In genomic region chr15:8485261-8485660, GRCm38 (mm10) we compare ENCODE assay signal across 30 mouse cellular contexts. TPM values are rescaled to one million over a fixed set of nuclear protein-coding genes. Genes with fewer than 3 reads are reported as not detected.
A peak's percentile ranks its signal among the peaks of the same experiment; 100 is the strongest.
DNase-seq lines count a peak whose midpoint lies in the region; ATAC-seq and TF ChIP-seq lines count a peak whose summit lies in the region.
"Had no signal": no experiment of that assay in that cellular context is flagged by ENCODE, and none has a peak within 500 bp of the region (broad histone marks: within the 10 kb centered on the region; RNA-seq: fewer than 3 reads in every experiment).

No protein-coding gene starts in this region.

- intact Hi-C loops in left cerebral cortex, postnatal 14 days (cut with DNase I) = no loop called here
- intact Hi-C loops in left cerebral cortex, adult 2 months (cut with DNase I) = no loop called here

- no peak overlapping the region for H3K4me3 ChIP-seq in left cerebral cortex, adult 2 months
- H3K4me3 ChIP-seq: heart, embryonic 15.5 days; hindbrain, embryonic 15.5 days; intestine, embryonic 15.5 days; limb, embryonic 13.5 days; liver, embryonic 13.5 days; midbrain, embryonic 15.5 days; myocyte; neural tube, embryonic 13.5 days had no signal

- no peak for TF ChIP-seq CTCF in left cerebral cortex, adult 2 months (IDR thresholded peaks at IDR 0.05)

- no peak overlapping the region for H3K27ac ChIP-seq in left cerebral cortex, adult 2 months
- H3K27ac ChIP-seq: heart, embryonic 15.5 days; hindbrain, embryonic 15.5 days; intestine, embryonic 15.5 days; limb, embryonic 13.5 days; liver, embryonic 13.5 days; midbrain, embryonic 15.5 days; neural tube, embryonic 13.5 days; stomach, postnatal 0 days had no signal

- no peak for ATAC-seq in frontal cortex, adult (ENCODE audit: low TSS enrichment)
- ATAC-seq: intestine, embryonic 15.5 days; midbrain, embryonic 15.5 days had no signal

- peak; percentile 12 for DNase-seq in cerebellum, postnatal 14 days
- DNase-seq in cerebellum, adult 9-11 months = no peak
- DNase-seq in left cerebral cortex, postnatal 14 days (ENCODE audit: low spot score in 2 of 2) = peak; percentile 3 to 7
- no peak for DNase-seq in left cerebral cortex, adult 2 months (ENCODE audit: extremely low spot score in 1 of 2, low spot score in 2 of 2)
- DNase-seq in layer of hippocampus, adult 8-10 months (ENCODE audit: low spot score in 2 of 2) = peak; percentile 13 to 18
- peak; percentile 8 for DNase-seq in retina, postnatal 7 days (ENCODE audit: low read depth, low spot score)
- no peak for DNase-seq in kidney, adult 18-20 months
- DNase-seq: adrenal gland, postnatal 25 days; cerebellum, adult 11 months; cerebellum, postnatal 36 days; embryo, embryonic 11 days; heart, postnatal 4 days; kidney, adult 9 months; kidney, postnatal 14 days; liver, embryonic 13.5 days; lung, postnatal 4 days; thymus, adult 2 months had no signal

RNA-seq across cellular contexts. Expression of gene Gm2310, which starts 34.5 kb away (rescaled TPM):
- not detected for total RNA-seq in left cerebral cortex, postnatal 14 days (2021)
- total RNA-seq in left cerebral cortex, adult 2 months (2021) = not detected
- not detected for total RNA-seq in layer of hippocampus, adult 8-10 months (2022)
- total RNA-seq: adrenal gland, postnatal 25 days; gastrocnemius, adult 8-10 months; heart, postnatal 4 days; layer of hippocampus, postnatal 36 days; left cerebral cortex, postnatal 25 days; megakaryocyte-erythroid progenitor cell, adult 5-6 weeks had no signal

RNA-seq across cellular contexts. Expression of gene Nipbl, which starts 41.0 kb away (rescaled TPM):
- total RNA-seq in left cerebral cortex, postnatal 14 days (2021) = 10 to 100 TPM; 28.5 to 29.1 TPM
- total RNA-seq in left cerebral cortex, adult 2 months (2021) = 10 to 100 TPM; 29.9 to 31.4 TPM
- 10 to 100 TPM; 29.5 to 37.3 (median 33.6) TPM for total RNA-seq in layer of hippocampus, adult 8-10 months (2022)

Comparison
In these comparisons a context has a peak if more than half of its experiments do, and no peak if none do; other contexts are left out.
1. DNase-seq: peak in cerebellum, postnatal 14 days (2 of 2), left cerebral cortex, postnatal 14 days (2 of 2), layer of hippocampus, adult 8-10 months (2 of 2) and retina, postnatal 7 days (single experiment); none in cerebellum, adult 9-11 months (single experiment), left cerebral cortex, adult 2 months (0 of 2) and kidney, adult 18-20 months (single experiment).